23 mouse cellular contexts compared by ENCODE assay signal in the genomic region with DNA sequence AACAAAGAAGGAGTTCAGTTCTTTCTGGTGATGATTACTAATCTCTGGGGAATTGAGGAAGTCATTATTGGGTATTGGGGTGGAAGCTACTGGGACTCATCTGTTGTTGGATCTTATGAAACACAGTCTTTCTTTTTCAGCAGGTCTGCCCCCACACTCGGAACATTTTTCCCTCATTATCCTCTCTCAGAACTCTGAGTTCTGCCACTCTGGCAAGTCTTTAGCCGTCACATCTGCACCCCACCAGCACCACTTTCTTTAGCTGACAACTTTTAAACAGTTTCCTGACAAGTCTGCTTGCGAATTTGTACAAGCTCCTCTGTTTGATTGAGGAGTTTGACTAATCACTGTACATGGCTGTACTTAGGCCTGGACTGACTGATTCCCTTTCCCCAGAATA.
DNase-seq lines count a peak whose midpoint lies in the region; ATAC-seq and TF ChIP-seq lines count a peak whose summit lies in the region.
"Had no signal": no experiment of that assay in that cellular context is flagged by ENCODE, and none has a peak within 500 bp of the region (broad histone marks: within the 10 kb centered on the region; RNA-seq: fewer than 3 reads in every experiment).

No protein-coding gene starts in this region.

- H3K4me2 ChIP-seq in myocyte (ENCODE audit: low read depth): peak overlapping the region; percentile 36
- H3K4me2 ChIP-seq: hindbrain, embryonic 12.5 days had no signal

- H3K27me3 ChIP-seq in myocyte (ENCODE audit: control insufficient read depth, insufficient read depth, insufficient read length): no peaks in the 10 kb centered on the region
- H3K27me3 ChIP-seq: hindbrain, embryonic 12.5 days; Patski had no signal

- no peaks in the 10 kb centered on the region for H3K36me3 ChIP-seq in myocyte (ENCODE audit: control insufficient read depth, insufficient read depth)
- H3K36me3 ChIP-seq: embryonic facial prominence, embryonic 10.5 days; forebrain, embryonic 10.5 days; hindbrain, embryonic 12.5 days had no signal

- peaks cover 43% of the 10 kb centered on the region for H3K79me2 ChIP-seq in myocyte (ENCODE audit: control insufficient read depth, insufficient read depth)

- H3K4me3 ChIP-seq in myocyte: no peak overlapping the region
- H3K4me3 ChIP-seq: embryonic facial prominence, embryonic 10.5 days; erythroblast, embryonic 14.5 days; forebrain, embryonic 10.5 days; gastrocnemius, adult 2 months; hindbrain, embryonic 12.5 days had no signal

- no peak overlapping the region for H3ac ChIP-seq in myocyte (ENCODE audit: control insufficient read depth, insufficient read length)

- TF ChIP-seq POLR2A in myocyte (IDR thresholded peaks at IDR 0.05; ENCODE audit: insufficient read length, low read depth): no peak

- peak; percentile 38; the same call in 1 of the 2 replicates for ATAC-seq in frontal cortex, adult (ENCODE audit: low TSS enrichment)
- ATAC-seq: activated CD4-positive, CD25-positive, alpha-beta regulatory T cell, adult 4 months; forebrain, embryonic 16.5 days; hindbrain, embryonic 16.5 days; Patski had no signal

- no peak for DNase-seq in frontal cortex, postnatal 36 days (ENCODE audit: low spot score in 2 of 2)
- peak; percentile 37 for DNase-seq in left cerebral cortex, adult 11 months (ENCODE audit: low spot score)
- DNase-seq in left cerebral cortex, adult 8-10 months (ENCODE audit: low spot score in 2 of 2): no peak
- peak; percentile 1 for DNase-seq in retina, embryonic 14.5 days (ENCODE audit: low spot score)
- DNase-seq in retina, postnatal 1 day: no peak
- no peak for DNase-seq in lung, postnatal 25 days (ENCODE audit: low spot score)
- DNase-seq: adrenal gland, postnatal 14 days; cerebellum, adult 2 months; cerebellum, postnatal 10 days; gastrocnemius, adult 2 months; gastrocnemius, postnatal 25 days; heart, postnatal 10 days; heart, postnatal 4 days had no signal

TF ChIP-seq in myocyte, 11 proteins besides CTCF, POLR2A, EP300 and RAD21:
- no peak for TF ChIP-seq MYOG (IDR thresholded peaks at IDR 0.05; ENCODE audit: control insufficient read depth in 1 of 3, insufficient read depth in 1 of 3, insufficient read length in 2 of 3, low read depth in 2 of 3)
- TF ChIP-seq CEBPB (IDR thresholded peaks at IDR 0.05; ENCODE audit: insufficient read depth, poor library complexity, severe bottlenecking): no peak
- no peak for TF ChIP-seq TCF3 (IDR thresholded peaks at IDR 0.05; ENCODE audit: insufficient read length, low read depth)
- TF ChIP-seq SRF (IDR thresholded peaks at IDR 0.05; ENCODE audit: control insufficient read depth, insufficient read length, low read depth): no peak
- TF ChIP-seq E2F4 (IDR thresholded peaks at IDR 0.05; ENCODE audit: insufficient read depth): no peak
- TF ChIP-seq TCF12 (IDR thresholded peaks at IDR 0.05; ENCODE audit: insufficient read depth, poor library complexity, severe bottlenecking): no peak
- TF ChIP-seq MYOD1 (IDR thresholded peaks at IDR 0.05; ENCODE audit: control insufficient read depth in 1 of 3, insufficient read length in 2 of 3, low read depth in 2 of 3): no peak
- TF ChIP-seq POLR2AphosphoS2 (IDR thresholded peaks at IDR 0.05; ENCODE audit: insufficient read length, low read depth): no peak
- no peak for TF ChIP-seq REST (IDR thresholded peaks at IDR 0.05; ENCODE audit: insufficient read depth, insufficient read length)
- TF ChIP-seq MAX (IDR thresholded peaks at IDR 0.05; ENCODE audit: low read depth): no peak
- TF ChIP-seq USF1 (IDR thresholded peaks at IDR 0.05; ENCODE audit: low read depth): no peak

Comparison
In these comparisons a context has a peak if more than half of its experiments do, and no peak if none do; other contexts are left out.
1. DNase-seq: peak in left cerebral cortex, adult 11 months (single experiment) and retina, embryonic 14.5 days (single experiment); none in frontal cortex, postnatal 36 days (0 of 2), left cerebral cortex, adult 8-10 months (0 of 2), retina, postnatal 1 day (single experiment) and lung, postnatal 25 days (single experiment).